Mouse (Mus musculus): Measurements from ENCODE around the gene Eif2d. TPM values are rescaled to one million over a fixed set of nuclear protein-coding genes. Genes with fewer than 3 reads are reported as not detected.
A peak's percentile ranks its signal among the peaks of the same experiment; 100 is the strongest.

Eif2d gene
- polyA plus RNA-seq, 1 experiment from 2014 or later: 54.1 TPM

DNA sequence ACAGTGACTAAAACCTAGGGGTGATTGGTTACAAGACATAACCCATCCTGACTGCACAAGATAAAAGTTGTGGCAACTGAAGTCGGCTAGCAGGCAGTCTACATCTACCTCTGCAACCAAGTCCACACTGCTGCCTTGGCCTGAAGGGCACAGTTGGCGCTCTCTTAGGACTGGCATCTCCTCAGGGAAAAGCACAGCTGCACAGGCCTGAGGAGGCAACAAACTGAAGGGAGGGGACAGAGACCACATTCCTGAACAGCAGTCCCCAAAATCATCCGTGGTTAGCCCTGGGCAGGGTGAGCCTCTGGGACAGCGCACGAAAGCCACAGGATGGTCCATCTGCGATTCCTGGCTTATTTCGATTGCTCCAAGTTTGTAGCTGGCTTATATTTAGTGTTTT is 42.7 kb downstream of the Eif2d start:
- H3K4me1 ChIP-seq: no peaks in the 10 kb centered on the region
- H3K27ac ChIP-seq: no peak overlapping the region
- H3K9ac ChIP-seq: no peak overlapping the region
- H3K36me3 ChIP-seq: no peaks in the 10 kb centered on the region
- H3K4me3 ChIP-seq: no peak overlapping the region
- 86% methylated on average over 7 of the region's 7 CpGs for WGBS
- no peaks in the 10 kb centered on the region for H3K9me3 ChIP-seq
- H3K4me2 ChIP-seq (replicated peaks): no peak overlapping the region
- no peaks in the 10 kb centered on the region for H3K27me3 ChIP-seq (replicated peaks)
- ATAC-seq (ENCODE audit: low FRiP score, low read depth): no peak

- no peak overlapping the region for H3K4me2 ChIP-seq (replicated peaks)
- H3K36me3 ChIP-seq: no peaks in the 10 kb centered on the region
- H3K4me3 ChIP-seq: no peak overlapping the region
- whole genome bisulfite sequencing: 72% methylated on average over 2 of the region's 2 CpGs
- no peaks in the 10 kb centered on the region; the same call in 1 of the 2 replicates for H3K4me1 ChIP-seq
- H3K27ac ChIP-seq: no peak overlapping the region
- no peak for ATAC-seq (ENCODE audit: low FRiP score, low read depth)
- H3K9me3 ChIP-seq: no peaks in the 10 kb centered on the region
- no peak overlapping the region for H3K9ac ChIP-seq
- H3K27me3 ChIP-seq (replicated peaks): no peaks in the 10 kb centered on the region
Observed at GRCm38 (mm10) chr1:131196107-131196506, 43.1 kb downstream of the Eif2d start.

- Histone ChIP-seq H3K36me3 (no peaks in the 10 kb centered on the region), H3K9ac (no peak overlapping the region), H3K27ac (no peak overlapping the region), H3K4me2 (replicated peaks) (no peak overlapping the region), H3K9me3 (no peaks in the 10 kb centered on the region), H3K4me3 (no peak overlapping the region), H3K27me3 (replicated peaks) (no peaks in the 10 kb centered on the region), H3K4me1 (no peaks in the 10 kb centered on the region; the same call in 1 of the 2 replicates)
- ATAC-seq (ENCODE audit: low FRiP score, low read depth): no peak
- 80% methylated on average over 9 of the region's 9 CpGs for WGBS
Observed at GRCm38 (mm10) chr1:131198417-131198960, 45.5 kb downstream of the Eif2d start.

GRCm38 (mm10) chr1:131199118-131199821 is 46.3 kb downstream of the Eif2d start:
- no peak overlapping the region for H3K4me3 ChIP-seq
- no peak overlapping the region for H3K27ac ChIP-seq
- no peaks in the 10 kb centered on the region for H3K9me3 ChIP-seq
- H3K36me3 ChIP-seq: no peaks in the 10 kb centered on the region
- H3K27me3 ChIP-seq (replicated peaks): no peaks in the 10 kb centered on the region
- no peak overlapping the region for H3K4me2 ChIP-seq (replicated peaks)
- no peak overlapping the region for H3K9ac ChIP-seq
- WGBS: 83% methylated on average over 18 of the region's 18 CpGs
- H3K4me1 ChIP-seq: no peaks in the 10 kb centered on the region; the same call in 1 of the 2 replicates
- no peak for ATAC-seq (ENCODE audit: low FRiP score, low read depth)

GRCm38 (mm10) chr1:131199976-131200375 is 47.0 kb downstream of the Eif2d start:
- H3K4me3 ChIP-seq: no peak overlapping the region
- no peak overlapping the region for H3K4me2 ChIP-seq (replicated peaks)
- ATAC-seq (ENCODE audit: low FRiP score, low read depth): no peak
- H3K36me3 ChIP-seq: no peaks in the 10 kb centered on the region
- no peak overlapping the region for H3K9ac ChIP-seq
- 60% methylated on average over 12 of the region's 12 CpGs for WGBS
- no peaks in the 10 kb centered on the region for H3K9me3 ChIP-seq
- no peaks in the 10 kb centered on the region for H3K27me3 ChIP-seq (replicated peaks)
- no peak overlapping the region for H3K27ac ChIP-seq
- no peaks in the 10 kb centered on the region; the same call in 1 of the 2 replicates for H3K4me1 ChIP-seq

- 81% methylated on average over 10 of the region's 10 CpGs for WGBS
- no peak for ATAC-seq (ENCODE audit: low FRiP score, low read depth)
- H3K4me1 ChIP-seq: no peaks in the 10 kb centered on the region; the same call in 1 of the 2 replicates
- H3K27ac ChIP-seq: no peak overlapping the region
- H3K4me2 ChIP-seq (replicated peaks): no peak overlapping the region
- no peaks in the 10 kb centered on the region for H3K9me3 ChIP-seq
- H3K9ac ChIP-seq: no peak overlapping the region
- no peak overlapping the region for H3K4me3 ChIP-seq
- no peaks in the 10 kb centered on the region for H3K27me3 ChIP-seq (replicated peaks)
- no peaks in the 10 kb centered on the region for H3K36me3 ChIP-seq
Observed at GRCm38 (mm10) chr1:131200588-131200987, 47.6 kb downstream of the Eif2d start.

GRCm38 (mm10) chr1:131201391-131201790 is 48.4 kb downstream of the Eif2d start:
- no peak overlapping the region for H3K9ac ChIP-seq
- no peaks in the 10 kb centered on the region for H3K9me3 ChIP-seq
- no peak for ATAC-seq (ENCODE audit: low FRiP score, low read depth)
- no peak overlapping the region for H3K4me3 ChIP-seq
- WGBS: 87% methylated on average over 4 of the region's 4 CpGs
- H3K4me2 ChIP-seq (replicated peaks): no peak overlapping the region
- no peaks in the 10 kb centered on the region for H3K27me3 ChIP-seq (replicated peaks)
- H3K4me1 ChIP-seq: no peaks in the 10 kb centered on the region; the same call in 1 of the 2 replicates
- H3K27ac ChIP-seq: no peak overlapping the region
- H3K36me3 ChIP-seq: no peaks in the 10 kb centered on the region

DNA sequence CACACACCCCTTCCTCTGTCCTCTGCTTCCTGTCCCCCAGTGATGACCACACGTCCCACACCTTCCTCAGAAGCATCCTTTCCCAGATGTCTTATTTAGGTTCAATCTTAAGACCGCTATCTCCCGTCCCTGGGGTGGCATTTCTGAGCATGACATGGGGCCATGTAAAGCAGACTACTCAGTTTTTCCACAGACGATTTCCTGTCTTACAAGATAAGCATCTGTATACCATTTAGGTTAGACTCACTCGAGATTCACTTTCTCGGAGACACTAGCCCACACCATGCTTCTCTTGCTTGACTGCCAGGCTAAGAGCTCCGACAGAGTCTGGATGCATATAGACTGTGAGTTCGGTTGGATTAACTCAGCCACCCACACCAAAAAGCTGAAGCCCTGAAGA is 51.5 kb downstream of the Eif2d start:
- 82% methylated on average over 8 of the region's 8 CpGs for WGBS
- Histone ChIP-seq H3K9me3 (no peaks in the 10 kb centered on the region), H3K4me2 (replicated peaks) (no peak overlapping the region), H3K27ac (no peak overlapping the region), H3K9ac (no peak overlapping the region), H3K4me3 (no peak overlapping the region), H3K36me3 (no peaks in the 10 kb centered on the region), H3K27me3 (replicated peaks) (no peaks in the 10 kb centered on the region), H3K4me1 (no peaks in the 10 kb centered on the region; the same call in 1 of the 2 replicates)
- no peak for ATAC-seq (ENCODE audit: low FRiP score, low read depth)

DNA sequence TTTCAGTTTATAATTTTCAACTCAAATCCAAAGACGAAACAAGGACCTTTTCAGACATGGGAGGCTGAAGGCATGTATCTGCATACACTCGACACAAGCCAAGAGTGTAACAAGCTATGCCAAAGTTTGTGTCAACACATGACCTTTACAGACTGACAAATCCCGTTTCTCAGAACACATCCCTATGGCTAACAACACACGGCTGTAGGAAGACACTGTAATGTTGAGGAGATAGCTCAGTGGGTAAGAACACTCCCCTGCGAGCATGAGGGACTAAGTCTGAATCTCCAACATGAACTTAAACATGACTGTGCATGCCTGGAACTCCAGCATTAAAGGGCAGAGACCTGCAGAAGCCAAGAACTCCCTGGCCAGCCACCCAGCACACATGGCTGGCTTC is 53.4 kb downstream of the Eif2d start:
- H3K36me3 ChIP-seq: no peaks in the 10 kb centered on the region
- no peak overlapping the region for H3K9ac ChIP-seq
- no peak for ATAC-seq (ENCODE audit: low FRiP score, low read depth)
- H3K4me3 ChIP-seq: no peak overlapping the region
- H3K4me1 ChIP-seq: no peaks in the 10 kb centered on the region
- H3K27me3 ChIP-seq (replicated peaks): no peaks in the 10 kb centered on the region
- H3K9me3 ChIP-seq: no peaks in the 10 kb centered on the region
- H3K4me2 ChIP-seq (replicated peaks): no peak overlapping the region
- H3K27ac ChIP-seq: no peak overlapping the region
- 86% methylated on average over 5 of the region's 5 CpGs for WGBS

GRCm38 (mm10) chr1:131207531-131207930 is 54.5 kb downstream of the Eif2d start:
- H3K9me3 ChIP-seq: no peaks in the 10 kb centered on the region
- H3K27me3 ChIP-seq (replicated peaks): no peaks in the 10 kb centered on the region
- H3K4me2 ChIP-seq (replicated peaks): no peak overlapping the region
- no peak overlapping the region for H3K9ac ChIP-seq
- 7% methylated on average over 5 of the region's 5 CpGs for WGBS
- H3K36me3 ChIP-seq: no peaks in the 10 kb centered on the region
- no peaks in the 10 kb centered on the region for H3K4me1 ChIP-seq
- peak; percentile 46; the same call in 1 of the 2 replicates for ATAC-seq (ENCODE audit: low FRiP score, low read depth)
- no peak overlapping the region for H3K4me3 ChIP-seq
- H3K27ac ChIP-seq: no peak overlapping the region

- ATAC-seq (ENCODE audit: low FRiP score, low read depth): no peak
- H3K9me3 ChIP-seq: no peaks in the 10 kb centered on the region
- H3K4me3 ChIP-seq: no peak overlapping the region
- no peaks in the 10 kb centered on the region for H3K27me3 ChIP-seq (replicated peaks)
- no peaks in the 10 kb centered on the region for H3K36me3 ChIP-seq
- no peak overlapping the region for H3K27ac ChIP-seq
- H3K4me1 ChIP-seq: no peaks in the 10 kb centered on the region
- WGBS: 93% methylated on average over 5 of the region's 5 CpGs
- no peak overlapping the region for H3K9ac ChIP-seq
- H3K4me2 ChIP-seq (replicated peaks): no peak overlapping the region
Observed at GRCm38 (mm10) chr1:131208081-131208480, 55.1 kb downstream of the Eif2d start.

- no peaks in the 10 kb centered on the region for H3K27me3 ChIP-seq (replicated peaks)
- no peak overlapping the region for H3K9ac ChIP-seq
- 81% methylated on average over 6 of the region's 6 CpGs for WGBS
- no peaks in the 10 kb centered on the region for H3K36me3 ChIP-seq
- no peaks in the 10 kb centered on the region for H3K9me3 ChIP-seq
- ATAC-seq (ENCODE audit: low FRiP score, low read depth): no peak
- H3K4me2 ChIP-seq (replicated peaks): no peak overlapping the region
- H3K27ac ChIP-seq: no peak overlapping the region
- H3K4me1 ChIP-seq: no peaks in the 10 kb centered on the region
- no peak overlapping the region for H3K4me3 ChIP-seq
Observed at GRCm38 (mm10) chr1:131208800-131209199, 55.8 kb downstream of the Eif2d start.

GRCm38 (mm10) chr1:131209971-131210426 is 57.0 kb downstream of the Eif2d start:
- no peaks in the 10 kb centered on the region for H3K36me3 ChIP-seq
- no peak overlapping the region for H3K4me3 ChIP-seq
- H3K27me3 ChIP-seq (replicated peaks): no peaks in the 10 kb centered on the region
- WGBS: 77% methylated on average over 8 of the region's 8 CpGs
- H3K9ac ChIP-seq: no peak overlapping the region
- no peak overlapping the region for H3K27ac ChIP-seq
- no peak overlapping the region for H3K4me2 ChIP-seq (replicated peaks)
- ATAC-seq (ENCODE audit: low FRiP score, low read depth): no peak
- no peaks in the 10 kb centered on the region for H3K9me3 ChIP-seq
- H3K4me1 ChIP-seq: no peaks in the 10 kb centered on the region

Data from neural tube, embryonic 12.5 days (tissue).